Mouse (Mus musculus) hindlimb bud, embryonic 11.5 days (tissue): ENCODE data around the gene Zfp335.

Source experiments
- DNase-seq: peaks from one replicate; pipeline ENCODE4 v3.0.0-alpha.2; 2012; ENCODE audit warnings: low read depth, low spot score; ENCODE audit errors: extremely low spot score

Gene Zfp335

DNA sequence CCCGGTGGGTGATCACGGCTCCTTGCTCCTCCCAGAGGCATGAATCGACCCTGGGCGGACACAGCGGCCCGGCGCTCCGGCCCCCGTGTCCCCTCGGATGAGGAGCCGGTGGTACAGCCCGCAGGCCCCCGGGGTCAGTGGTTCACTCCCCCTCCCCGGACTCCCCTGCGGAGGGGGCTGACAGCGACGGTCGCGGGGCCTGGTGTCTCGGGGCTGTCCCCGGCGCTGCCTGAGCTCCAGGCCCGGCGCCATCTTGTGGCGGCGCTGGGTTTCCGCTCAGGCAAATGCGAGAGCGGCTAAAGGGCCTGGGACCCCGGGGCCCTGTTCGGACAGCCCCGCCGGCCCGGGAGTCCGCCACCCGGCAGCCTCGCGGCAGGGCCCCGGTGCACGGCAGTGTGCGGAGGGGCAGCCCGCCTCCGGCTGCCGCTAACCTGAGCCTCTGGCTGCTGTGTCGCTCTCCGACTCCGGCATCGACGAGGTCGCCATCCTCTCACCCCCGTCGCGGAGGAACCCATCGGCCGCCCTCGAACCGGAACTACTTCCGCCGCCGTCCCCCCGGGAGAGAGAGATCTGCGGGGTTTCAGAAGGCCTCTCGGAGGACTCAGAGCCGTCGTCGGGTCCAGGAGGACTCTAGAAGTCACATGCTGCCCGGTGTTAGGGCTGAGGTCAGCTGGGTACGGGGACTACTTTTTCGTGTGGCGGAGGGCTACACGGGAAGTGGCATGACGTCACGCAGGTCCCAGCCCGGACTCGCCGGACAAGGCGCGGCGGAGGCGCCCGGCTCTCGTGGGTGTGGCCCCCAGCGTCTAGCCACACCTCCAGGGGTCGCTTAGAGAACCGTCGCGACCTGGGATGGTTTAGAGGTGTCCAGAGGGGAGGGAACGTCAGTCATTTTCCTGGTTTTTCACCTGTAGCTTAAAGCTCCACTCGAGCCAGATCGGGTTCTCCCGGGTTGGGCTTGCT is at the start of gene Zfp335:
TSS of gene Zfp335 (minus strand) at position 672 of the 963 bp plus-strand sequence.
- DNase-seq: peak; percentile 61

DNA sequence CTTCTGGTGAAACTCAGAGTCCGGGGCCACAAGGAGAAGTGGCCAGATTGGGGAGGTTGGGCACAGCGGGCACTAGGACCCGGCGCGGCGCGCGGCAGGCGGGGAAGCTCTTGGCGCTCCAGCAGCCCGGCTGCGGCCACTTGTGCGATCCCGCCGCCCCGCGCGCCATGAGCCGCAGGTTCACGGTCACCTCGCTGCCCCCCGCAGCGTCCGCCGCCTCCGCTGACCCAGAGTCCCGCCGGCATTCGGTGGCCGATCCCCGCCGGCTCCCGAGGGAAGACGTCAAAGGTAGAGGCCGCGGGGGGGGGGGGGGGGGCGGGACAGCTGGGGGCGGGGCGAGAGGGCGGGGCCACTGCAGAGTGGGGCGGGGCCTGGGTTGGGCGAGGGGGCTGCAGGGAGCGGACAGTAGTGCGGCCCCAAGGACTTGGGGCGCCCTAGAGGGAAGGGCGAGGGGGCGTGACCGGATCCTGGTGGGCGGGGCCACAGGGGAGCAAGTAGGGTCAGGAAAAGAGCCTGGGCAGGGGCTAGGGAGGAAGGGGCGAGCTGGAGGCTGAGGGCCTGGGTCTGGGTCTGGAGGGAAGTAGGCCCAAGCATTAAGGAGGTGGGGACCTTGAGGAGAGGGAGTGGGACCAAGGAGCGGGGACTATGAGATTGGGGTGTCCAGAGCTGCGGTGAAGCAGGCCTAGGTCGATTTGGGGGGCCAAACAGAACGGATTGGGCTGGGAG is 49.3 kb upstream of the Zfp335 start, which contains the start of gene Slc12a5:
TSS of gene Slc12a5 (plus strand) at position 87 of the 726 bp plus-strand sequence.
- no peak for DNase-seq

DNA sequence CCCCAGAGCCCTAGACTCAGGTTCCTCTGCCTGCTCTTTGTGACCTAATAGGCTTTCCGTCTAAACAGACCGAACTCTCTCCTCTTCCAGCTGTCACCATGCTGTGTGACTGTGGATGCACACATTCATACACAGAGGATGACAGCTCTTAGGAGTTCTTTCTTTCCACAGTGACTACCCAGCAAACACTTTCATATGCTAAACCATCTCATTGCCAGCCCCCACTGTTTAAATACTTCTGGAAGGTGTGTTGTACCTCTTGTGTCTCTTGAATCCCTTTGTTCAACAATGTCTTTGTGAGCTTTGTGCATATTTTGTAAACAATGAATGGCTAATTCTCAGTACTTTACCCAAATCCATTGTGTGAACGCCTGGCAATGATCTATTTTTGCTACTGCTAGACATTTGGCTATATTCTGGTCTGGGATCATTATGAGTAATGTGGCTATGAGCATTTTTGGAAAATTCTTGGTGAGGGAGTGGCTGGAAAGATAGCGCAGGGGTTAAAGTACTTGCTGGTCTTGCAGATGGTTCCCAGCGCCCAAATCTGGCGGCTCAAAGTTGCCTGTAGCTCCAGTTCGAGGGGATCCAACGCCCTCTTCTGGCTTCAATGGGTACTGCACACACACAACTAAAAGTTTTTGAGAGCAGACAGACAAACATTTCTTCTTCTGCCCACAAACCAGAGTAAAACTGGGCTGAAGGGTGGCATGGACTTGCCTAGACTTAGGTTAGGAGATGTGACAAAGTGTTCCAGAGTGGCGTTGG is 46.2 kb upstream of the Zfp335 start:
- no peak for DNase-seq

DNA sequence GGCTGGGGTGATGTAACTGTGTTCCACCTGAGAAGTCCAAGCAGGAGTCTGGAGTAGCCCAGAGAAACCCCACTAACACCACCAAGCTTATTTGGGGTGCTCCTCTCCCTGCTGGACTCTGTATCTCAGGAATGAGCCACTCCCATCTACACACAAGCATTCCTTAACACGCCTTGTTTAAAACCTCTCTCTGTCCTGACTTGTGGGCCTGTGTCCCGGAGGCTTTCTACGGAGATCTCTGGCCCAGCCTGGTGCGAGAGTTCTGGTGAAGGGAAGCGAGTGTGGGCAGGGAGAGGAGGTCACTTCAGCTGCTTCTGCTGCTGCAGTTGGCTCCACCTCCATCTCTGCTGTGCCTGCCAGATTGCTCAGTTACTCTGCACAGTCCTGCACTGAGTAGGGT is 44.6 kb upstream of the Zfp335 start:
- no peak for DNase-seq

DNA sequence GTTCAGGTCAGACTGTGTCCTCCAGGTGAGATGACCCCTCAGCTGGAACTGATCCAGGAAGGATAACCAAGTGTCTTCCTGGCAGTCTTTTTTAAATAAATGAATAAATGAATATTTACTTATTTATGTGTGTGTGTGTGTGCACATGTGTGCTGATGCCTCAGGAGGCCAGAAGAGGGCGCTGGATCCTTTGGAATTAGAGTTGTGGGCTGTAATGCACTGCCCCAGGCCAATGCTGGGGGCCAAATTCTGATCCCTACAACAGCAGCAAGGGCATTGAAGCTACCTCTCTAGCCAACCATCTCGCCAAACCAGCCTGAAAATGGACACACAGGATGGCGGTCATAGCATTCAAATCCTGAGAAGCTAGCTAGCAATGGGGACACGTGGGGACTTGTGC is 44.2 kb upstream of the Zfp335 start:
- DNase-seq: no peak

GRCm38 (mm10) chr2:164953224-164953623 is 41.7 kb upstream of the Zfp335 start:
- no peak for DNase-seq

DNA sequence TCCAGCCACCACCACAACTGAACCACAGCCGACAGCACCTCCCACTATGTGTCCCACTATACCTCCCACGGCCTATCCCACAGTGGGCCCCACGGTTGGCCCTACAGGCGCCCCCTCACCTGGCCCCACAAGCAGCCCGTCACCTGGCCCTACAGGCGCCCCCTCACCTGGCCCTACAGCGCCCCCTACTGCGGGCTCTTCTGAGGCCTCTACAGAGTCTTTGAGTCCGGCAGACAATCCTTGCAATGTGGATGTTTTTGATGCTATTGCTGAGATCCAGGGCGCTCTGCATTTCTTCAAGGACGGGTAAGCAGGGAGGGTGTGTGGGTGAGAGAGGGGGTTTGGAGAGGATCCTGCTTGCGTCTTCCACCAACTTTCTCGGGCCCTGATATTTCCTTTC is 40.9 kb upstream of the Zfp335 start:
- DNase-seq: no peak

DNA sequence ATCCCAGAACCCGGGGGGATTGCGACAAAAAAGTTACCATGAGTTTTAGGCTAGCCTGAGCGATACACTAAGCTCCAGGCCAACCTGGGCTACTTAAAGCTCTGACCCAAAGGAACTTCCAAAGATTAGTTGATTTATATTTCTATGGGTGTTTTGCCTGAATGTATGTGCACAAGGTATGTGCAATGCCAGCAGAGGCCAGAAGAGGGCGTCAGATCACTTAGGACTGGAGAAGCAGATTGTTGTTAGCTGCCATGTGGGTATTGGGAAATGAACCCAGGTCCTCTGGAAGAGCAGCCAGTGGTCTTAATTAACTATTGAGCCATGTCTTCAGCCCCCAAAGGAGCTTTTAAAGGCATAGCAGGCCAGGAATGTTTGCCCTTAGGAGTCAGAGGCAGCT is 40.2 kb upstream of the Zfp335 start:
- DNase-seq: no peak

- DNase-seq: no peak
Measured at GRCm38 (mm10) chr2:164950501-164950900, 38.9 kb upstream of the Zfp335 start.

DNA sequence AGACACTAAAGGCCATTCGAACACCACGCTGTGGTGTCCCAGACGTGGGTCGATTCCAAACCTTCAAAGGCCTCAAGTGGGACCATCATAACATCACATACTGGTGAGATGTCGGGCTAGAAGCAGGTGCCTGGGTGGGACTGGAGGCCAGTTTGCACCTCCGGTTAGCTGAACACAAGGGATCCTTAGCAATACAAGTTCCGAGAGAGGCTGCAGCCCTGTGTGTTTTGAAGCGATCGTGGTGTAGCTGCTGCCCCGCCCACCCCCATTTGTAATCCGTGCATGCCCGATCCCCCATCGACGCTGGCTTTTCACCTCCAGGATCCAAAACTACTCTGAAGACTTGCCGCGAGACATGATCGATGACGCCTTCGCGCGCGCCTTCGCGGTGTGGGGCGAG is 37.4 kb upstream of the Zfp335 start:
- no peak for DNase-seq

DNA sequence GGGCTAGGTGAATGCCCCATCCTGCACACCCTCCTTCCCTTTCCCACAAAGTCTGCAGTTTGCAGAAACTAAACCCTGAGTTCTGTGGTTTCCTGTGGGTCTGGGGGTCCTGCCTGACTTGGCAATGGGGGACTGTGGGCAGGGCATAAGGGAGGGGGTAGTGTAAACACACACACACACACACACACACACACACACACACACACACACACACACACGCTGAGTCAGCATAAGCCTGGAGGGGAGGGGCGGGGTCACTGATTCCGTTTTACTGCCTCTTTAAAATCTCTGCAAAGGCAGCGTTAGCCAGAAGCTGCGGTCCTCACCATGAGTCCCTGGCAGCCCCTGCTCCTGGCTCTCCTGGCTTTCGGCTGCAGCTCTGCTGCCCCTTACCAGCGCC is 36.4 kb upstream of the Zfp335 start:
- no peak for DNase-seq

DNA sequence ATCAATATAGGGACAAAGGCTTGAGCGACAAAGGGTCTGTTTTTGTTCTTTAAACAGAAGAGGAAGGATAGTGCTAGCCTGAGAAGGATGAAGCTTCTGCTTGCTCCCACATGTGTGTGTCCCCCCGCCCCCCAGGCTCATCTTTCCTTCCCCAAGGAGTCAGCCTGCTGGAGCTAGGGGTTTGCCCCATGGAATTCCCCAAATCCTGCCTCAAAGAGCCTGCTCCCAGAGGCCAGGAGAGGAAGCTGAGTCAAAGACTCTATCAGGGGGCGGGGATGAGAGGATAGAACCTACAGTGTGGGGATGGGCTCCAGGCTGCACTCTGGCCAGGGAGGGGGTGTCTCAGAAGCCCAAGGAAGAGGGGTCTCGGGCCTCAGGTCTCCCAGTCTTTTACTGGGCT is 35.9 kb upstream of the Zfp335 start:
- no peak for DNase-seq

- no peak for DNase-seq
Measured at GRCm38 (mm10) chr2:164942692-164943290, 31.2 kb upstream of the Zfp335 start.

GRCm38 (mm10) chr2:164940140-164940830 is 28.7 kb upstream of the Zfp335 start, which contains the start of gene Mmp9:
Gene Mmp9, plus strand, starts transcription at chr2:164940780.
- no peak for DNase-seq

DNA sequence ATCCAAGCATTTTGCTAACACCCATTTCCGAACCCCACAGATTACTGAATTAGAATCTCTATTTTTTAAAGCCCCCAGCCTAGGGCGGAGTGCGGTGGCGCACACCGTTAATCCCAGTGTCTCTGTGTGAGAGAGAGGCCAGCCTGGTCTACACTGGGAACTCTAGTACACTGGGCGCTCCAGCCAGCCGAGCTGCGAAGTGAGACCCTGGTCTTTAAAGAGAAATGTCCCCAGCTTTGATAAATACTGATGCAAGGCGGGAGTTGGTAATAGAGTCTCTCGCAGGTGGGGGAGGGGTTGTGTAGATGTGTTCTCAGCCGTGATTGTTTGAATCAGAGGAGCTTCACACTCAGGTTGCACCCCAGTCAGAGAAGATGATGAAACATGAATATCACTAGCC is 27.5 kb upstream of the Zfp335 start:
- DNase-seq: no peak

GRCm38 (mm10) chr2:164938146-164939091 is 26.9 kb upstream of the Zfp335 start:
- DNase-seq: no peak

DNA sequence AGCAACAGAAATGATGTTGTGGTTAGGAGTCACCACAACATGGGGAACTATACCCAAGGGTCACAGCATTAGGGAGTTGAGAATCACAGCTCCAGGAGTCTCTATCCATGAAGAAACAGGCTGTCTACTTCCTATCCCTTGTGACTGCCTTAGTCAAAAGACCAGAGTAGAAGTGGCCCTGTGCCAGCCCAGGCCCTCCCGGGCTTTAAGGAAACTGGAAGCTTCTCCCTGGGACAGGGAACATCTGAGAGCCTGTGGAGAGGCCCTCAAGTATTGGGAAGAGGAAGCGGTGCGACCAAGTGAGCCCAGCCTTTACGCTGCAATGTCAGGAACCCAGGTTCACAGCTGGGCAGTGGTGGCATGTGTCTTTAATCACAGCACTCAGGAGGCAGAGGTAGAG is 24.4 kb upstream of the Zfp335 start:
- no peak for DNase-seq

DNA sequence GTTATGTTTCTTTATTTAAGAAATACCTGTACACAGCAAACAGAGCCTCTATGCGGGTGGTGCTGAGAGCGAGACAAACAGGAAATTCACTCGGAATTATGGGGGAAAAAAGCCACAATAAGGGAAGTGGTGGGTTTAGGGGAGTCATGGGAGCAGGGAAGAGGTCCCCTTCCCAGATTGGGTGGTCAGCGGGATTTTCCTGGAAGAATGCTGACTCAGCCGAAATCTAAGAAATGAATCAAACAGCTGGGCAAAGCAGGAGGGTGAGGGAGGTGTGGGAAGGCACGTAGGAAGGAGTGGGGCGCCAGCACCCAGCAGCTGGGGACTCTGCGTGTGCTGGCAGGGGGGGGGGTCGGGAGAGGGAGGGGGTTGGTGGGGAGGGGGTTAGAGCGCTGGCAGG is 22.0 kb upstream of the Zfp335 start:
- DNase-seq: no peak
